Mouse (Mus musculus) testis, adult 2 months (tissue): ENCODE measurements around the gene Lemd2.

Experiments
- CTCF ChIP-seq: fragments of 200-500 bp; IDR thresholded peaks from 2 replicates; pipeline ENCODE4 v1.5.1; 2012; ENCODE audit warnings: low read depth, mild to moderate bottlenecking, inconsistent platforms, low read length, moderate library complexity; ENCODE audit not compliant: control insufficient read depth, insufficient read depth, insufficient replicate concordance
- POLR2A ChIP-seq: fragments of 200-500 bp; IDR thresholded peaks from 2 replicates; pipeline ENCODE4 v1.6.1; 2012; ENCODE audit warnings: low read depth, mild to moderate bottlenecking, inconsistent platforms, low read length, moderate library complexity; ENCODE audit not compliant: control insufficient read depth

DNA sequence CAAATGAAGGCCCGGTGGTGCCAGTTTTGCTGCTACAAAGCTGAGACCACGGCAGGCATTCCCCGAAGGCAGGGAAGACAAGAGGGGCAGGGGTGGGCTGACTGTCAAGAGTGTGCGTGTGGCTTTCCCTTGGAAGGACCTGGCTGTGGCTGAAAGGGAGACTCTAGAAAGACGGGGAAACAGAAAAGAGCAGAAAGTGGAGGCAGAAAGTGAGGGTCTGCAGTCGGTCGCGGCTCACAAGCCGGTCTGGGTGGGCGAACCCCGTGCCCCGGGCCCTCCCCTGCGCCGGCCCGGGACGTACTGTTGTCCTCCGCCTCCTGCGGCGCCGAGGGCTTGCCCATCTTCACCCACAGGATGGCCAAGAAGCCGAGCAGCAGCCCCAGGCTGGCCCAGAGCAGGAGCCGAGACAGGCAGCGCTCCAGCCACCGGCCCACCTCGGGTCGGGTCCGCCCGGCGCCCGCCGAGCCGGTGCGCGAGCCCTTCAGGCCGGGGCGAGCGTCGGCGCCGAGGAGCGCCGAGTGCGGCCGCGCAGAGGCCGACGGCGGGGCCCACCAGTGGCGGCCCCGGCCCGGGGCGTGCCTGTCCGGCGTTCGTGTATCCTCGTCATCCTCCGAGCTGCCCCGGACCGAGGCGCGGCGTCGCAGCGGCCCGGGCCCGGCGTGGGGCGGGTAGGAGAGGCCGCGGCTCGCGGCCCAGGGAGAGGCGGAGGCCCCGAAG, 753 bp downstream of the Lemd2 start:
- no peak for TF ChIP-seq CTCF
- TF ChIP-seq POLR2A, result no peak
